Mouse (Mus musculus): ENCODE results near the gene Oser1.
"Not testable (repeated sequence)": the region's sequence is repeated elsewhere in the genome, so short reads cannot be mapped to it uniquely, and the experiment has no call there.

- TF ChIP-seq TBP (conservative IDR thresholded peaks at IDR 0.05; ENCODE audit: low read depth, low read length); CHD2 (IDR thresholded peaks at IDR 0.05; ENCODE audit: low read length); POLR2A (IDR thresholded peaks at IDR 0.05; ENCODE audit: low read depth, low read length); CTCF (conservative IDR thresholded peaks at IDR 0.05 in 1 of 2, IDR thresholded peaks at IDR 0.05 in 1 of 2; ENCODE audit: low read depth in 2 of 2, low read length in 2 of 2); MEF2A (IDR thresholded peaks at IDR 0.05; ENCODE audit: borderline replicate concordance, low read depth, low read length); NRF1 (IDR thresholded peaks at IDR 0.05; ENCODE audit: low read depth, low read length); HCFC1 (IDR thresholded peaks at IDR 0.05; ENCODE audit: low read depth, low read length); KAT2A (IDR thresholded peaks at IDR 0.05; ENCODE audit: insufficient replicate concordance, low read length); RAD21 (IDR thresholded peaks at IDR 0.05; ENCODE audit: low read depth, low read length); E2F4 (IDR thresholded peaks at IDR 0.05; ENCODE audit: insufficient replicate concordance, low read depth, low read length); BHLHE40 (IDR thresholded peaks at IDR 0.05; ENCODE audit: low read depth, low read length); USF1 (IDR thresholded peaks at IDR 0.05; ENCODE audit: low read depth, low read length): not testable (repeated sequence)
Observed at GRCm38 (mm10) chr2:163461307-163461706, 36.8 kb upstream of the Oser1 start.

Measured in CH12.LX (cell line).